Mouse (Mus musculus): ENCODE results near the gene Inip. TPM values are rescaled to one million over a fixed set of nuclear protein-coding genes. Genes with fewer than 3 reads are reported as not detected.
A peak's percentile ranks its signal among the peaks of the same experiment; 100 is the strongest.

Gene Inip
- polyA plus RNA-seq, 1 experiment from 2014 or later = 102 TPM

- Histone ChIP-seq H3K9me3 (no peaks in the 10 kb centered on the region), H3K27me3 (ENCODE audit: poor library complexity, severe bottlenecking) (no peaks in the 10 kb centered on the region), H3K27ac (no peak overlapping the region), H3K36me3 (replicated peaks) (peaks cover 3% of the 10 kb centered on the region), H3K4me3 (no peak overlapping the region), H3K4me1 (peaks cover 9% of the 10 kb centered on the region)
- WGBS = under 1% methylated on average over 7 of the region's 7 CpGs
- peak; percentile 68 for DNase-seq (ENCODE audit: extremely low spot score, low spot score)
Observed at GRCm38 (mm10) chr4:59786661-59787060, 14.7 kb downstream of the Inip start.

GRCm38 (mm10) chr4:59785412-59785811 is 16.0 kb downstream of the Inip start:
- H3K4me3 ChIP-seq = no peak overlapping the region
- H3K4me1 ChIP-seq = peaks cover 12% of the 10 kb centered on the region
- no peak for DNase-seq (ENCODE audit: extremely low spot score, low spot score)
- H3K36me3 ChIP-seq (replicated peaks) = peaks cover 6% of the 10 kb centered on the region
- H3K27ac ChIP-seq = no peak overlapping the region
- H3K27me3 ChIP-seq (ENCODE audit: poor library complexity, severe bottlenecking) = no peaks in the 10 kb centered on the region
- WGBS = 31% methylated on average over 2 of the region's 2 CpGs
- H3K9me3 ChIP-seq = no peaks in the 10 kb centered on the region

GRCm38 (mm10) chr4:59783685-59784279 is 17.6 kb downstream of the Inip start:
- WGBS = 1% methylated on average over 36 of the region's 36 CpGs
- Histone ChIP-seq H3K36me3 (replicated peaks) (peaks cover 21% of the 10 kb centered on the region), H3K4me1 (peaks cover 12% of the 10 kb centered on the region), H3K27me3 (ENCODE audit: poor library complexity, severe bottlenecking) (no peaks in the 10 kb centered on the region), H3K27ac (peak overlapping the region; percentile 92), H3K9me3 (no peaks in the 10 kb centered on the region), H3K4me3 (peak overlapping the region; percentile 86)
- peak; percentile 97 for DNase-seq (ENCODE audit: extremely low spot score, low spot score)

- Histone ChIP-seq H3K4me1 (peaks cover 12% of the 10 kb centered on the region), H3K9me3 (no peaks in the 10 kb centered on the region), H3K4me3 (peak overlapping the region; percentile 86), H3K36me3 (replicated peaks) (peaks cover 28% of the 10 kb centered on the region), H3K27me3 (ENCODE audit: poor library complexity, severe bottlenecking) (no peaks in the 10 kb centered on the region), H3K27ac (peak overlapping the region; percentile 92)
- under 1% methylated on average over 47 of the region's 47 CpGs for WGBS
- DNase-seq (ENCODE audit: extremely low spot score, low spot score) = peak; percentile 42
Observed at GRCm38 (mm10) chr4:59782853-59783684, 18.3 kb downstream of the Inip start.

DNA sequence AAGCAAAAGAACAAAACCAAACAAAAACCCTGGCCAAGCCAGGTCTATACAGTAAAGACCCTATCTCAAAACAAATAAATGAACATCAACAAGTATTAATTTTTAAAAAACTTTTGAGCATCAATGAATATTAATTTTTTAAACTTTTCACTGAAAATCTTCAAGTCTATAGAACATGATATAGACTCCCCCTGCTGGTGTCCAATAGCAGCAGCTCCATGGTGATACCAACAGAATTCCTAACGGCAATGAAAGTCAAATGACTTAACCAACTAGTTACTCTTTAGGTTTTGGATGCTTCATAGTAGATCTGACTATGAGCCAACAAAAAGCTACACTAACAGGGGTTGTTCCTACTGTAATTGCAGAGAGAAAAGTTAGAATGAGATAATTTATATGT is 20.8 kb downstream of the Inip start:
- WGBS = 58% methylated on average over 1 of the region's 1 CpGs
- Histone ChIP-seq H3K27me3 (ENCODE audit: poor library complexity, severe bottlenecking) (no peaks in the 10 kb centered on the region), H3K27ac (no peak overlapping the region), H3K4me3 (no peak overlapping the region), H3K9me3 (no peaks in the 10 kb centered on the region), H3K36me3 (replicated peaks) (peaks cover 51% of the 10 kb centered on the region), H3K4me1 (peaks cover 12% of the 10 kb centered on the region)
- no peak for DNase-seq (ENCODE audit: extremely low spot score, low spot score)

DNA sequence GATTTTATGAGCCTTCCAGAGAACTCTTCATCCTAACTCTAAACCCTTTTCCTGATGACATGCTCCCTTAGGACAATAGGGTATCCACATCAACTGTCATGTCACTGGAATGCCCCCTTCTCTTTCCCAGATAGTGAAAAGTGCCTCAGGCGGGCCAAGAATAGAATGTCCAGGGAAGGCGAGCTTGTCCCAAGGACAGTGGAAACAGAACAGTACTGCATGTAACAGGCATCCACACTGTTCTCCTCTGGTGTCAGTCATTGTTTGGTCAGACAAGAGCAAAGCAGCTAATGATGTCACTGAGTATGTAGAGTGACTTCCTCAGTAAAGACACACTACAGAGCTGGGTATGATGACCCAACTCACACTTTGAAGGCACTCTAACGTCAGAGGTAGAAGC is 23.6 kb downstream of the Inip start:
- H3K9me3 ChIP-seq = no peaks in the 10 kb centered on the region
- peaks cover 75% of the 10 kb centered on the region for H3K36me3 ChIP-seq (replicated peaks)
- WGBS = 77% methylated on average over 3 of the region's 3 CpGs
- H3K27ac ChIP-seq = no peak overlapping the region
- no peaks in the 10 kb centered on the region for H3K27me3 ChIP-seq (ENCODE audit: poor library complexity, severe bottlenecking)
- H3K4me3 ChIP-seq = no peak overlapping the region
- peaks cover 34% of the 10 kb centered on the region for H3K4me1 ChIP-seq
- no peak for DNase-seq (ENCODE audit: extremely low spot score, low spot score)

GRCm38 (mm10) chr4:59772171-59772879 is 29.1 kb downstream of the Inip start:
- 49% methylated on average over 17 of the region's 17 CpGs for WGBS
- H3K36me3 ChIP-seq (replicated peaks) = peaks cover 80% of the 10 kb centered on the region
- DNase-seq (ENCODE audit: extremely low spot score, low spot score) = no peak
- peaks cover 32% of the 10 kb centered on the region for H3K4me1 ChIP-seq
- peak overlapping the region; percentile 58 for H3K27ac ChIP-seq
- H3K4me3 ChIP-seq = no peak overlapping the region
- no peaks in the 10 kb centered on the region for H3K9me3 ChIP-seq
- H3K27me3 ChIP-seq (ENCODE audit: poor library complexity, severe bottlenecking) = no peaks in the 10 kb centered on the region

GRCm38 (mm10) chr4:59767717-59768116 is 33.7 kb downstream of the Inip start:
- WGBS = 88% methylated on average over 2 of the region's 2 CpGs

GRCm38 (mm10) chr4:59765385-59766005 is 35.9 kb downstream of the Inip start:
- H3K9me3 ChIP-seq = no peaks in the 10 kb centered on the region
- H3K4me3 ChIP-seq = no peak overlapping the region
- H3K36me3 ChIP-seq (replicated peaks) = peaks cover 19% of the 10 kb centered on the region
- no peaks in the 10 kb centered on the region for H3K27me3 ChIP-seq (ENCODE audit: poor library complexity, severe bottlenecking)
- no peak for DNase-seq (ENCODE audit: extremely low spot score, low spot score)
- peaks cover 17% of the 10 kb centered on the region for H3K4me1 ChIP-seq
- H3K27ac ChIP-seq = no peak overlapping the region
- 55% methylated on average over 7 of the region's 7 CpGs for WGBS

More at GRCm38 (mm10) chr4:59767717-59768116, 33.7 kb downstream of the Inip start:
- no peak overlapping the region for H3K4me3 ChIP-seq
- H3K27ac ChIP-seq = no peak overlapping the region
- DNase-seq (ENCODE audit: extremely low spot score, low spot score) = no peak
- peaks cover 27% of the 10 kb centered on the region for H3K4me1 ChIP-seq
- H3K27me3 ChIP-seq (ENCODE audit: poor library complexity, severe bottlenecking) = no peaks in the 10 kb centered on the region
- no peaks in the 10 kb centered on the region for H3K9me3 ChIP-seq
- peaks cover 40% of the 10 kb centered on the region for H3K36me3 ChIP-seq (replicated peaks)

DNA sequence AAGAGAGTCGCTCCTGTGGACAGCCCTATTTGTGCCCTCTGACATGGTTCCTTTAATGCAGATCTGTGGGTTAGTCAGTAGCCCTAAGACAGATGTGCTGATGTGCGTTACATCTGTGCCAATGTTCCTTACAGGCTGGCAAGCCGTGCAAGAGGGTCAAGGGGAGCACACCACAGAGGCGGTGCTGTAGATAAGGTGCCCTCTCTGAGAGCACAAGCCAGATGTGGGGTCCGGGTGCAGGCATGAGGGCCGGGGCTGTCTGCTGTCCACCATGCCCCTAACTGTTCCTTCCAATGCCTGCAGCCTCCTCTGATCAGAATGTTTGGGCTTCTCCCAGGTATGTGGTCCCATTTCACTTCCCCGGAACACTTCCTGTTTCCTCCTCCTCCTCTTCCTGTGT is 36.4 kb downstream of the Inip start:
- WGBS = 83% methylated on average over 7 of the region's 7 CpGs
- Histone ChIP-seq H3K27ac (no peak overlapping the region), H3K4me3 (no peak overlapping the region), H3K36me3 (replicated peaks) (peaks cover 14% of the 10 kb centered on the region), H3K9me3 (no peaks in the 10 kb centered on the region), H3K27me3 (ENCODE audit: poor library complexity, severe bottlenecking) (no peaks in the 10 kb centered on the region), H3K4me1 (peaks cover 17% of the 10 kb centered on the region)
- no peak for DNase-seq (ENCODE audit: extremely low spot score, low spot score)

DNA sequence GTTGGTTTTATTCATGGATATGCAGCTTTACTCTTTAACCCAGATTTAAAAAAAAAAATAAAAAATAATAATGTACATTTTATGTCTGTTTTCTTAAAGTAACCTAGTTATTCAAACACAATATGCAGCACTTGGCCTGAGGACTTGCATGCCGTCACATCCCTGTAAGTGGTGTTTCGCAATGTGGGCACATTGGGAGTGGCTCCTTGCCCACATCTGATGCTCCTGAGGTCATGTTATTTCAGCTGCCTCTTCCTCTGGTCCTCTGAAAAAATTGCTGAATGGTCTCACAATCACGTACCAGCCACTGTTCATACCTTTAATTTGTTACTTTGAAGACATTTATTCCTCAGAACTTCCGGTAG is 40.0 kb downstream of the Inip start:
- DNase-seq (ENCODE audit: extremely low spot score, low spot score) = no peak
- Histone ChIP-seq H3K4me1 (peaks cover 17% of the 10 kb centered on the region), H3K27ac (no peak overlapping the region), H3K4me3 (no peak overlapping the region), H3K36me3 (replicated peaks) (no peaks in the 10 kb centered on the region), H3K27me3 (ENCODE audit: poor library complexity, severe bottlenecking) (no peaks in the 10 kb centered on the region), H3K9me3 (no peaks in the 10 kb centered on the region)
- WGBS = 83% methylated on average over 4 of the region's 4 CpGs

DNA sequence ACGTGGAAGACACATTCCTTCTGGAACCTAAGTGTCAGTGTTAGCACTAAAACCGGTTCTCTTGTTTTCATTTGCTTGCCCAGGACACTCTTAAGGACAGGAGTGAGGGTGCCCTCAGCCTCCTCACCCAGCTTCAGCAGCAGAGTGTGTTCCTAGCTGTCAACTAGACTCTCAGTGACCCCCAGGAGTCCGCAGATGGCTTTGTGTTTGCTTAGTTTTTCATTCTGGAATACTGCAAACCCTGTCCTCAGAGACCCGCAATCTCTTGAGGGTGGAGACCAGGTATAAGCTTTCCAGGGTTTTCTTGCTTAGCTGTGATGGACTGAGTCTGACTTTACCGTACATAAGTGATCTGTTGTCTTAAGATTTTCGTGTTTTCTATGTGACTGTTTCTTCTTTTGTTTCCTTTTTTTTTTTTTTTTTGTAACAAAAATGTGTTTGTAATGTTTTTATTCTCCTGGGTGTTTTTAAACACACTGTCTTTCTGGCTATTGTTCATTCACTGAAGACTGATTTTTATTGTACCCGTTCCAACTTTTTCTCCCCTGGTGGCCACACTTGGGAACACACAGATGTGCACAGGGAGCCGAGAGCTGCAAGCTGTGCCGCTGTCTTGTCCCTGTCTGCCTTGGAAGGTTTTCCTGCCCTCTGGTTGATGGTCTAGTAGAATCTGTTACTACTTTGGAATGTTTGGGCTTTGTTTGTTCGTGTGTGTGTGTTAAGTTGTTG is 40.6 kb downstream of the Inip start:
- no peaks in the 10 kb centered on the region for H3K36me3 ChIP-seq (replicated peaks)
- peaks cover 11% of the 10 kb centered on the region for H3K4me1 ChIP-seq
- no peak for DNase-seq (ENCODE audit: extremely low spot score, low spot score)
- 64% methylated on average over 10 of the region's 10 CpGs for WGBS
- no peak overlapping the region for H3K27ac ChIP-seq
- no peaks in the 10 kb centered on the region for H3K27me3 ChIP-seq (ENCODE audit: poor library complexity, severe bottlenecking)
- H3K9me3 ChIP-seq = no peaks in the 10 kb centered on the region
- no peak overlapping the region for H3K4me3 ChIP-seq
